Mouse (Mus musculus) MEL (cell line): ENCODE measurements around the gene Igsf21. TPM values are rescaled to one million over a fixed set of nuclear protein-coding genes. Genes with fewer than 3 reads are reported as not detected.

Experiments
- DNase-seq: peaks from one replicate; pipeline ENCODE4 v3.0.0; 2011; ENCODE audit warnings: low read depth, low spot score
- H3K27ac ChIP-seq: 2 replicates; pipeline ENCODE4 v1.5.1; 2012; ENCODE audit warnings: low read depth, mild to moderate bottlenecking, control low read depth, low read length, moderate library complexity; ENCODE audit not compliant: control insufficient read depth
- H3K27me3 ChIP-seq, 2 experiments: fragments of 150-350 bp in 1 of 2; sonication (generic) in 1 of 2; 2 replicates each; pipeline ENCODE4 v1.6.1; 2012; ENCODE audit warnings: low read length in 2 of 2, mild to moderate bottlenecking in 2 of 2, improper control_type of control experiment in 1 of 2, moderate library complexity in 1 of 2; ENCODE audit not compliant: insufficient read depth in 2 of 2, control insufficient read depth in 1 of 2
- H3K36me3 ChIP-seq, 2 experiments: 2 replicates each; pipeline ENCODE4 v1.6.1; 2012 to 2014; ENCODE audit warnings: low read length in 2 of 2, improper control_type of control experiment in 1 of 2, inconsistent platforms in 1 of 2, mild to moderate bottlenecking in 1 of 2; ENCODE audit not compliant: insufficient read depth in 2 of 2, control insufficient read depth in 1 of 2
- H3K4me1 ChIP-seq, 2 experiments: fragments of 150-350 bp in 1 of 2; sonication (generic) in 1 of 2; 2 replicates each; pipeline ENCODE4 v1.6.1; 2012; ENCODE audit warnings: low read length in 2 of 2, improper control_type of control experiment in 1 of 2, mild to moderate bottlenecking in 1 of 2; ENCODE audit not compliant: insufficient read depth in 2 of 2, control insufficient read depth in 1 of 2
- H3K4me3 ChIP-seq, 2 experiments: fragments of 150-350 bp in 1 of 2; sonication (generic) in 1 of 2; 2 replicates each; pipeline ENCODE4 v1.5.1; 2012; ENCODE audit warnings: low read depth in 2 of 2, low read length in 2 of 2, mild to moderate bottlenecking in 2 of 2, moderate library complexity in 2 of 2, control low read depth in 1 of 2, improper control_type of control experiment in 1 of 2; ENCODE audit not compliant: control insufficient read depth in 1 of 2, insufficient read depth in 1 of 2
- H3K79me2 ChIP-seq: 2 replicates; pipeline ENCODE4 v1.6.1; 2012; ENCODE audit warnings: mild to moderate bottlenecking, low read length, moderate library complexity; ENCODE audit not compliant: control insufficient read depth, poor library complexity, insufficient read depth
- H3K9ac ChIP-seq: 2 replicates; pipeline ENCODE4 v1.6.1; 2012; ENCODE audit warnings: low read depth, mild to moderate bottlenecking, control low read depth, low read length, moderate library complexity; ENCODE audit not compliant: control insufficient read depth, poor library complexity, severe bottlenecking
- H3K9me3 ChIP-seq: fragments of 150-350 bp; sonication (generic); replicated peaks from 2 replicates; pipeline ENCODE4 v1.6.1; 2012; ENCODE audit warnings: mild to moderate bottlenecking, low read length, improper control_type of control experiment, moderate library complexity; ENCODE audit not compliant: insufficient read depth
- CHD2 ChIP-seq: IDR thresholded peaks from 2 replicates; pipeline ENCODE4 v1.6.1; 2011; ENCODE audit warnings: low read length, improper control_type of control experiment
- CTCF ChIP-seq, 3 experiments: IDR thresholded peaks in 2 of 3; conservative IDR thresholded peaks in 1 of 3; 2 replicates each; pipeline ENCODE4 v1.5.1; 2011 to 2012; ENCODE audit warnings: low read length in 3 of 3, low read depth in 2 of 3, mild to moderate bottlenecking in 2 of 3, improper control_type of control experiment in 1 of 3, inconsistent platforms in 1 of 3, mixed read lengths in 1 of 3, moderate library complexity in 1 of 3; ENCODE audit not compliant: control insufficient read depth in 1 of 3, insufficient read depth in 1 of 3, poor library complexity in 1 of 3, severe bottlenecking in 1 of 3
- E2F4 ChIP-seq: IDR thresholded peaks from 2 replicates; pipeline ENCODE4 v1.6.1; 2011; ENCODE audit warnings: low read depth, low read length, improper control_type of control experiment, borderline replicate concordance
- GATA1 ChIP-seq: IDR thresholded peaks from 2 replicates; pipeline ENCODE4 v1.6.1; 2011; ENCODE audit warnings: low read depth, low read length, improper control_type of control experiment
- HCFC1 ChIP-seq: IDR thresholded peaks from 2 replicates; pipeline ENCODE4 v1.6.1; 2012; ENCODE audit warnings: low read depth, mild to moderate bottlenecking, inconsistent platforms, low read length, improper control_type of control experiment, moderate library complexity
- JUND ChIP-seq: IDR thresholded peaks from 2 replicates; pipeline ENCODE4 v1.6.1; 2011; ENCODE audit warnings: low read depth, mild to moderate bottlenecking, improper control_type of control experiment, low read length
- MAFK ChIP-seq: IDR thresholded peaks from 2 replicates; pipeline ENCODE4 v1.6.1; 2011; ENCODE audit warnings: low read depth, mild to moderate bottlenecking, low read length, improper control_type of control experiment, borderline replicate concordance
- MAZ ChIP-seq: IDR thresholded peaks from 2 replicates; pipeline ENCODE4 v1.6.1; 2012; ENCODE audit warnings: low read depth, mild to moderate bottlenecking, inconsistent platforms, low read length, improper control_type of control experiment
- MXI1 ChIP-seq: IDR thresholded peaks from 2 replicates; pipeline ENCODE4 v1.6.1; 2011; ENCODE audit warnings: mild to moderate bottlenecking, low read depth, low read length, improper control_type of control experiment
- MYB ChIP-seq: IDR thresholded peaks from 2 replicates; pipeline ENCODE4 v1.6.1; 2011; ENCODE audit warnings: mild to moderate bottlenecking, low read depth, low read length, improper control_type of control experiment
- NELFE ChIP-seq: IDR thresholded peaks from 2 replicates; pipeline ENCODE4 v1.6.1; 2011; ENCODE audit warnings: low read depth, low read length, improper control_type of control experiment
- NRF1 ChIP-seq: IDR thresholded peaks from 2 replicates; pipeline ENCODE4 v1.6.1; 2014; ENCODE audit warnings: low read depth, mild to moderate bottlenecking, inconsistent platforms, low read length, improper control_type of control experiment, moderate library complexity; ENCODE audit not compliant: poor library complexity, insufficient read depth, severe bottlenecking
- POLR2A ChIP-seq, 2 experiments: IDR thresholded peaks; 2 replicates each; pipeline ENCODE4 v1.6.1; 2011 to 2012; ENCODE audit warnings: low read length in 2 of 2, mild to moderate bottlenecking in 2 of 2, control low read depth in 1 of 2, improper control_type of control experiment in 1 of 2, low read depth in 1 of 2, moderate library complexity in 1 of 2; ENCODE audit not compliant: control insufficient read depth in 1 of 2, insufficient read depth in 1 of 2, poor library complexity in 1 of 2
- POLR2AphosphoS5 ChIP-seq: IDR thresholded peaks from 2 replicates; pipeline ENCODE4 v1.6.1; 2012; ENCODE audit warnings: low read depth, borderline replicate concordance, mild to moderate bottlenecking, inconsistent platforms, low read length, moderate library complexity, mixed read lengths
- RCOR1 ChIP-seq: IDR thresholded peaks from 2 replicates; pipeline ENCODE4 v1.6.1; 2012; ENCODE audit warnings: low read depth, mild to moderate bottlenecking, inconsistent platforms, low read length, improper control_type of control experiment
- SIN3A ChIP-seq: IDR thresholded peaks from 2 replicates; pipeline ENCODE4 v1.6.1; 2012; ENCODE audit warnings: low read length, improper control_type of control experiment, inconsistent platforms
- SMC3 ChIP-seq: IDR thresholded peaks from 2 replicates; pipeline ENCODE4 v1.6.1; 2011; ENCODE audit warnings: low read depth, low read length, improper control_type of control experiment
- TBP ChIP-seq: IDR thresholded peaks from 2 replicates; pipeline ENCODE4 v1.8.0; 2011; ENCODE audit warnings: low read depth, low read length, improper control_type of control experiment
- TCF12 ChIP-seq: IDR thresholded peaks from 2 replicates; pipeline ENCODE4 v1.6.1; 2014; ENCODE audit warnings: low read depth, mild to moderate bottlenecking, inconsistent platforms, low read length, improper control_type of control experiment, moderate library complexity
- USF1 ChIP-seq: IDR thresholded peaks from 2 replicates; pipeline ENCODE4 v1.6.1; 2014; ENCODE audit warnings: low read depth, mild to moderate bottlenecking, inconsistent platforms, low read length, improper control_type of control experiment, moderate library complexity
- USF2 ChIP-seq, 2 experiments: IDR thresholded peaks; 2 replicates each; pipeline ENCODE4 v1.6.1; 2011 to 2012; ENCODE audit warnings: improper control_type of control experiment in 2 of 2, low read length in 2 of 2, borderline replicate concordance in 1 of 2, inconsistent platforms in 1 of 2, low read depth in 1 of 2, mild to moderate bottlenecking in 1 of 2; ENCODE audit not compliant: insufficient read depth in 1 of 2
- ZC3H11A ChIP-seq: IDR thresholded peaks from 2 replicates; pipeline ENCODE4 v1.6.1; 2012; ENCODE audit warnings: low read depth, mild to moderate bottlenecking, inconsistent platforms, low read length, improper control_type of control experiment
- ZKSCAN1 ChIP-seq: IDR thresholded peaks from 2 replicates; pipeline ENCODE4 v1.6.1; 2012; ENCODE audit warnings: low read depth, mild to moderate bottlenecking, inconsistent platforms, low read length, improper control_type of control experiment, moderate library complexity
- ZMIZ1 ChIP-seq: IDR thresholded peaks from 2 replicates; pipeline ENCODE4 v1.6.1; 2012; ENCODE audit warnings: low read depth, mild to moderate bottlenecking, inconsistent platforms, low read length, improper control_type of control experiment, moderate library complexity
- ZNF384 ChIP-seq: IDR thresholded peaks from 2 replicates; pipeline ENCODE4 v1.6.1; 2012; ENCODE audit warnings: low read depth, mild to moderate bottlenecking, inconsistent platforms, low read length, improper control_type of control experiment
- polyA plus RNA-seq, 2 experiments: library from polyadenylated mRNA; stranded (reverse) in 1 of 2; unstranded in 1 of 2; fragments of >175 nt in 1 of 2; fragments of >200 nt in 1 of 2; gene quantifications; 2 replicates each; pipeline versions ENCODE4 v1.2.1 to v1.2.4; 2012; ENCODE audit warnings: low replicate concordance in 2 of 2, low read depth in 1 of 2; ENCODE audit not compliant: insufficient read length in 2 of 2, insufficient read depth in 1 of 2, missing spikeins in 1 of 2
- total RNA-seq: library from RNA; depleted of rRNA; stranded (reverse); fragments of 300-350 nt; gene quantifications from 2 replicates; pipeline ENCODE4 v1.2.3, GENCODE M21; 2012

Gene Igsf21
- total and polyA plus RNA-seq, 3 experiments, result not detected

GRCm38 (mm10) chr4:140004932-140005331 is 241.7 kb downstream of the Igsf21 start:
- DNase-seq, result no peak
- Histone ChIP-seq H3K27me3 (no peaks in the 10 kb centered on the region), H3K4me1 (no peaks in the 10 kb centered on the region), H3K4me3 (no peak overlapping the region), H3K27ac (no peak overlapping the region), H3K9ac (no peak overlapping the region), H3K79me2 (no peaks in the 10 kb centered on the region), H3K36me3 (no peaks in the 10 kb centered on the region), H3K9me3 (no peaks in the 10 kb centered on the region)
- TF ChIP-seq USF2 (IDR thresholded peaks at IDR 0.05; ENCODE audit: borderline replicate concordance in 1 of 2, insufficient read depth in 1 of 2, low read depth in 1 of 2, low read length in 2 of 2) (no peak), ZMIZ1 (no peak), POLR2A (IDR thresholded peaks at IDR 0.05; ENCODE audit: control insufficient read depth in 1 of 2, insufficient read depth in 1 of 2, low read depth in 1 of 2, low read length in 2 of 2, poor library complexity in 1 of 2) (no peak), ZNF384 (no peak), SMC3 (no peak), MYB (no peak), RCOR1 (no peak), ZKSCAN1 (no peak), CHD2 (no peak), TBP (no peak), NELFE (no peak), NRF1 (no peak), HCFC1 (no peak), GATA1 (no peak), E2F4 (no peak), ZC3H11A (no peak), MAZ (no peak), JUND (no peak)

- no peak for DNase-seq
- no peak overlapping the region for H3K9ac ChIP-seq
Measured at GRCm38 (mm10) chr4:140004170-140004569, 242.4 kb downstream of the Igsf21 start.

More at GRCm38 (mm10) chr4:140004170-140004569, 242.4 kb downstream of the Igsf21 start:
- no peaks in the 10 kb centered on the region for H3K79me2 ChIP-seq
- no peak overlapping the region for H3K27ac ChIP-seq
- H3K36me3 ChIP-seq, result no peaks in the 10 kb centered on the region
- H3K4me3 ChIP-seq, result no peak overlapping the region
- TF ChIP-seq RCOR1 (no peak), NELFE (no peak), CTCF (IDR thresholded peaks at IDR 0.05 in 2 of 3, conservative IDR thresholded peaks at IDR 0.05 in 1 of 3; ENCODE audit: control insufficient read depth in 1 of 3, insufficient read depth in 1 of 3, low read depth in 2 of 3, low read length in 3 of 3, poor library complexity in 1 of 3, severe bottlenecking in 1 of 3) (no peak), MAFK (no peak), ZMIZ1 (no peak), MXI1 (no peak), MYB (no peak), HCFC1 (no peak), SIN3A (no peak), E2F4 (no peak), POLR2AphosphoS5 (no peak), TCF12 (no peak), ZC3H11A (no peak), MAZ (no peak), JUND (no peak), USF1 (no peak)
- no peaks in the 10 kb centered on the region for H3K9me3 ChIP-seq
- H3K4me1 ChIP-seq, result no peaks in the 10 kb centered on the region
- no peaks in the 10 kb centered on the region for H3K27me3 ChIP-seq
